Mouse (Mus musculus) hindbrain, embryonic 13.5 days (tissue): Measurements from ENCODE around the gene Rapgef2. TPM values are rescaled to one million over a fixed set of nuclear protein-coding genes. Genes with fewer than 3 reads are reported as not detected.
A peak's percentile ranks its signal among the peaks of the same experiment; 100 is the strongest.

ENCODE experiments used
- ATAC-seq: fragments of 200-750 bp; cut with Nextera tagmentation; 2 replicates; pipeline ENCODE4 v1.8.0; 2017; ENCODE audit warnings: moderate TSS enrichment; ENCODE audit not compliant: low FRiP score
- H3K27ac ChIP-seq: fragments of 300-500 bp; sonication (generic); 2 replicates; pipeline ENCODE4 v1.5.1; 2015; ENCODE audit warnings: inconsistent platforms, mild to moderate bottlenecking, moderate library complexity
- H3K27me3 ChIP-seq: fragments of 300-500 bp; sonication (generic); 2 replicates; pipeline ENCODE4 v1.6.1; 2015; ENCODE audit warnings: mild to moderate bottlenecking, inconsistent platforms
- H3K36me3 ChIP-seq: fragments of 300-500 bp; sonication (generic); 2 replicates; pipeline ENCODE4 v1.6.1; 2015; ENCODE audit warnings: mild to moderate bottlenecking, inconsistent platforms
- H3K4me1 ChIP-seq: fragments of 300-500 bp; sonication (generic); replicated peaks from 2 replicates; pipeline ENCODE4 v1.6.1; 2015; ENCODE audit warnings: inconsistent platforms
- H3K4me2 ChIP-seq: fragments of 300-500 bp; sonication (generic); 2 replicates; pipeline ENCODE4 v1.6.1; 2015; ENCODE audit warnings: inconsistent platforms, mild to moderate bottlenecking, moderate library complexity
- H3K4me3 ChIP-seq: fragments of 300-500 bp; sonication (generic); 2 replicates; pipeline ENCODE4 v1.5.1; 2015; ENCODE audit warnings: mild to moderate bottlenecking, inconsistent platforms
- H3K9ac ChIP-seq: fragments of 300-500 bp; sonication (generic); 2 replicates; pipeline ENCODE4 v1.6.1; 2015; ENCODE audit warnings: mild to moderate bottlenecking, inconsistent platforms
- H3K9me3 ChIP-seq: fragments of 300-500 bp; sonication (generic); 2 replicates; pipeline ENCODE4 v1.6.1; 2016; ENCODE audit warnings: inconsistent platforms
- WGBS: fragments of 180-500 bp; shearing (Covaris S2); methylation state at CpG from one replicate; pipeline ENCODE4 v1.1.7; 2015; 5-methylcytosine and 5-hydroxymethylcytosine counted together
- polyA plus RNA-seq: library from polyadenylated mRNA; unstranded; fragments of >200 nt; fragmentation: Nextera tagmentation; extraction: Ambion mirVana; gene quantifications from 2 replicates; pipeline ENCODE4 v1.2.1, GENCODE M21; 2015

The Rapgef2 gene
- polyA plus RNA-seq, 1 experiment from 2014 or later = 9.5 TPM

GRCm38 (mm10) chr3:79042973-79043372 is 243.3 kb downstream of the Rapgef2 start:
- Histone ChIP-seq H3K9ac (no peak overlapping the region), H3K27me3 (no peaks in the 10 kb centered on the region), H3K36me3 (no peaks in the 10 kb centered on the region), H3K27ac (no peak overlapping the region), H3K4me2 (no peak overlapping the region), H3K9me3 (no peaks in the 10 kb centered on the region), H3K4me3 (no peak overlapping the region), H3K4me1 (no peaks in the 10 kb centered on the region)
- ATAC-seq = no peak
- 85% methylated on average over 3 of the region's 3 CpGs for WGBS

DNA sequence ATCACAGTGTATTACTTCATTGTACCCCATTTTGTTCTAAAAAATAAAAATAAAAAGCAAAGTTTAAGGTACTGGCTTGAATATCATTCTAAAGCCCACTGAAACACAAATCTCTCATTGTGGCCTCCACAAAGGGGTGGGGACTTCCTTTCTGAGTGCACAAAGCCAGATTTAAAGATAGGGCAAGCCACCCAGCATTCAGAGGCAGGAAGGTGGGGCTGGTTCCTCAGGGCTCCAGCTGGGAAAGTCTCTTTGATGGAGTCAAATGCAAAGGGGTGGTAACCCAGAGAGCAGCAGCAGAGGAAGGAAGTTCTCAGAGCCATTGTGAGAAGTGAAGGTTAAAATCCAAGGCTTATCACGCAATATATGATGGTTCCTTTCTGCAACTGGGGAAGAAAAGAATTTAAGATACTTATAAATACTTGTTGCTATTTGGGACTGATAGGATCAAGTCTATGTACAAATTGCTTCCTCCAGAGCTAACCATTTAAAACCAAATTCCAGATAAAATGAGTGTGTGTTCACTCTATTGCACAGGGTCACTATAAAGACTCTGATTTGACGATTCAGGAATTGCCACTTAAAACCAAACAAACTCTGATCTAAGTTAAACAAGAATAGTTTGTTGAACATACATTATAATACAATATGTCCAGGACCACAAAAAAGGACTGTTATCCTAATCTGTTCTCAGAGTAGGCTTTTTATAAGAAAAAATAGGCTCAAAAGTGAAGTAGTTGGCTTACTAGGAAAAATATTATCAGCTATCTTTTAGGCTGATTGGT is 246.5 kb downstream of the Rapgef2 start:
- 53% methylated on average over 2 of the region's 2 CpGs for WGBS
- no peak overlapping the region for H3K4me3 ChIP-seq
- no peaks in the 10 kb centered on the region for H3K4me1 ChIP-seq
- ATAC-seq = no peak
- H3K36me3 ChIP-seq = no peaks in the 10 kb centered on the region
- no peak overlapping the region for H3K9ac ChIP-seq
- H3K27me3 ChIP-seq = no peaks in the 10 kb centered on the region
- H3K4me2 ChIP-seq = no peak overlapping the region
- H3K9me3 ChIP-seq = no peaks in the 10 kb centered on the region
- no peak overlapping the region for H3K27ac ChIP-seq

GRCm38 (mm10) chr3:79039008-79039407 is 247.3 kb downstream of the Rapgef2 start:
- H3K9ac ChIP-seq = no peak overlapping the region
- H3K9me3 ChIP-seq = no peaks in the 10 kb centered on the region
- ATAC-seq = no peak
- WGBS = 59% methylated on average over 2 of the region's 2 CpGs
- no peaks in the 10 kb centered on the region for H3K27me3 ChIP-seq
- no peak overlapping the region for H3K4me3 ChIP-seq
- H3K4me1 ChIP-seq = no peaks in the 10 kb centered on the region
- no peaks in the 10 kb centered on the region for H3K36me3 ChIP-seq
- no peak overlapping the region for H3K4me2 ChIP-seq
- H3K27ac ChIP-seq = no peak overlapping the region

- H3K36me3 ChIP-seq = no peaks in the 10 kb centered on the region
- 93% methylated on average over 2 of the region's 2 CpGs for WGBS
- H3K4me3 ChIP-seq = no peak overlapping the region
- H3K27me3 ChIP-seq = no peaks in the 10 kb centered on the region
- no peak for ATAC-seq
- no peak overlapping the region for H3K27ac ChIP-seq
- H3K9me3 ChIP-seq = no peaks in the 10 kb centered on the region
- H3K4me2 ChIP-seq = no peak overlapping the region
- no peaks in the 10 kb centered on the region for H3K4me1 ChIP-seq
- no peak overlapping the region for H3K9ac ChIP-seq
Observed at GRCm38 (mm10) chr3:79034457-79034856, 251.9 kb downstream of the Rapgef2 start.

DNA sequence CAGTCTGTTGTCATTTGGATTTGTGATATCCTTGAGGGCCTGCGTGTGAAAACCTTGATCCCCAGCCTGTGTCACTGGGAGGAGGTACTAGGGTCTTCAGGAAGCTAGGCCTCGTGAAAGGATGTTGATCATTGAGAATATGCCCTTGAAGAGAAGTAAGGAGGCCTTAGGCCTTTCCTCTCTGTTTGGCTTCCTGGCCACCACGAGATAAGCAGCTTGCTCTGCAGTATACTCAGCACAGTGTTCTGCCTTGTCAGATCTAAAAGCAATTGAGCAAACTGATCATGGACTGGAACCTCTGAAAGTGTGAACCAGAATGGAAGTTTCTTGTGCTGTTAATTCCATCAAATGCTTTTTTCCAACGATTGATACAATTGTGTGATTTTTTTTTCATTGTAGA is 255.5 kb downstream of the Rapgef2 start:
- Histone ChIP-seq H3K36me3 (no peaks in the 10 kb centered on the region), H3K27me3 (no peaks in the 10 kb centered on the region), H3K4me1 (no peaks in the 10 kb centered on the region), H3K9ac (no peak overlapping the region), H3K4me2 (no peak overlapping the region), H3K4me3 (no peak overlapping the region), H3K27ac (no peak overlapping the region), H3K9me3 (no peaks in the 10 kb centered on the region)
- WGBS = 88% methylated on average over 4 of the region's 4 CpGs
- ATAC-seq = no peak

DNA sequence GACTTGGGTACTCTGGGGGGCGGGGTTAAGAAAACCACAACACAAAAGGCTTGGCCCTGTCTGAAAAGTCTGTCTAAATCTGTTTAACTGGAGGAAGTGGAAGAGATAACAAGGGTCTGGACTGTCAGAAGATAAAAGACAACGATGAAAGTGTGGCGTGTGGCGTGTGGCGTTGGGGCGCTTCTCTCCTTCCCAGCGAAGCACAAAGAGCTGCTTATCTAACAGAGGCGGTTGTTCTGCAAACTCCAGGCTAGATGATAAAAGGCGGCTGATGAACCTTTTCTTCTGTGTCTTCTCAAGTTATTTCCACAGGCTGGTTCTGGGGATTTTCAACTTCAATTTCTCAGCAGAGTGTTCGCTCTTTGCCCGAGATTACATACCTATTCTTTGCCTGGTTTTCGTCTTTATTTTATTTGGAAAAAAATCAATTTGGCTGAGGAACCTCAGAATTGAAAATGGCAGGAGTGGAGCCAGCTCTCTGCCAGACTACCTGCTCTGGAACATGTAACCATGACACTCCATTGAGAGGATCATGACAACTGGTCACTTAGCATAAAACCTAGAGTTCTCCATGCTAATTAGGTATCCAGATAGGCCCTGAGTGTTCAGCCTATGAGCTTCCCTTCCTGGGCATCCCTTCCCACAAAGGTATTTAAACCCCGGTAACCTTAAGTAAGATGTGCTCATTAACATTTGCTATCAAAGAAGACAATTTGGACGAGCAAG is 258.0 kb downstream of the Rapgef2 start:
- H3K4me3 ChIP-seq = no peak overlapping the region
- no peaks in the 10 kb centered on the region for H3K36me3 ChIP-seq
- H3K9me3 ChIP-seq = no peaks in the 10 kb centered on the region
- H3K27me3 ChIP-seq = no peaks in the 10 kb centered on the region
- 87% methylated on average over 14 of the region's 14 CpGs for WGBS
- peaks cover 3% of the 10 kb centered on the region for H3K4me1 ChIP-seq
- no peak overlapping the region for H3K27ac ChIP-seq
- H3K9ac ChIP-seq = no peak overlapping the region
- no peak for ATAC-seq
- no peak overlapping the region for H3K4me2 ChIP-seq

DNA sequence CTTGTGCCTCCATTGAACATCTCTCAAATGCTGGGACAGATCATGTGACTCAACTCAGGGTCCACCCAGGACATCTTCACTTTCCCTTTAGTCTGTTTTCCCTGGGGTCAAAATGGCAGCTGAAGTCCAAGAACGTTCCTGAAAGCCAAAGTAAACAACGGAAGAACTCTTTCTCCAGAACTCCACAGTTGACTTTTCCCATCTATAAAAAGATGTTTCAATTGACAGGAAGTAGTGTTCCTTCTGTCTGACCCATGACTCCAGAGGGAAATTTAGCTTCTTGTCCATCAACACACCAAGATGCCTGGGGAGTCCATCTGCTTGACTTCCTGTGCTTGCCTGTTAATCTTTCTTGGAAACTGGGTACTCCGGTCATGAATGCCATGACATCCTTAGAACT is 260.3 kb downstream of the Rapgef2 start:
- Histone ChIP-seq H3K4me1 (peaks cover 8% of the 10 kb centered on the region), H3K4me2 (no peak overlapping the region), H3K4me3 (no peak overlapping the region), H3K27ac (no peak overlapping the region), H3K9ac (no peak overlapping the region), H3K36me3 (no peaks in the 10 kb centered on the region), H3K27me3 (no peaks in the 10 kb centered on the region), H3K9me3 (no peaks in the 10 kb centered on the region)
- ATAC-seq = no peak
- WGBS = 86% methylated on average over 3 of the region's 3 CpGs

- H3K27me3 ChIP-seq = no peaks in the 10 kb centered on the region
- 74% methylated on average over 6 of the region's 6 CpGs for WGBS
- H3K4me2 ChIP-seq = no peak overlapping the region
- no peak overlapping the region for H3K4me3 ChIP-seq
- H3K27ac ChIP-seq = peak overlapping the region; percentile 52; the same call in 1 of the 2 replicates
- H3K9me3 ChIP-seq = no peaks in the 10 kb centered on the region
- peaks cover 8% of the 10 kb centered on the region for H3K4me1 ChIP-seq
- H3K36me3 ChIP-seq = no peaks in the 10 kb centered on the region
- ATAC-seq = no peak
- no peak overlapping the region for H3K9ac ChIP-seq
Observed at GRCm38 (mm10) chr3:79023735-79024328, 262.5 kb downstream of the Rapgef2 start.

- 90% methylated on average over 4 of the region's 4 CpGs for WGBS
- Histone ChIP-seq H3K4me3 (no peak overlapping the region), H3K9ac (no peak overlapping the region), H3K9me3 (no peaks in the 10 kb centered on the region), H3K27ac (no peak overlapping the region), H3K4me2 (no peak overlapping the region), H3K27me3 (no peaks in the 10 kb centered on the region), H3K4me1 (peaks cover 8% of the 10 kb centered on the region), H3K36me3 (no peaks in the 10 kb centered on the region)
- 0 out of 2 replicates have a peak, but pooled peaks have one; percentile 28 for ATAC-seq
Observed at GRCm38 (mm10) chr3:79022690-79023089, 263.6 kb downstream of the Rapgef2 start.

DNA sequence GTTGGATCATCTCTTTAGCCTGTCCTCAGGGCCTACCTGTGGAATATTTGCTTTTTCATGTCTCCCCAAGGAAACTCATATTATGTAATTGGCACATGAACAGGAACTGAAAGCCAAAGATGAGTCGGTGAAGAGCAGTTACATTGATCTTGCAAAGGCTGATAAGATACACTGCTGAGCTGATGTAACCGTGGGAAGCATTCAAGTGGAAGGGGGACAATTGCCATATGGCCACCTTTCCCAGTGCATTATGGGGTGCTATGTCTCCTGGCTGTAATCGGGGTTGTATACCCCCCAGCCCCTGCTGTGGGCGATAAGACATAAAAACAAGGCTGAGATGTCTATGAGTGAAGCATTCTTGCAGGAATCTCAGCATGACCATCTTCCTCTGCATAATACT is 268.9 kb downstream of the Rapgef2 start:
- no peak overlapping the region for H3K27ac ChIP-seq
- H3K4me1 ChIP-seq = 0 out of 2 replicates have a peak, but pooled peaks cover under 1% of the 10 kb centered on the region
- H3K4me2 ChIP-seq = no peak overlapping the region
- H3K27me3 ChIP-seq = no peaks in the 10 kb centered on the region
- WGBS = 92% methylated on average over 4 of the region's 4 CpGs
- no peak overlapping the region for H3K9ac ChIP-seq
- no peaks in the 10 kb centered on the region for H3K9me3 ChIP-seq
- no peaks in the 10 kb centered on the region for H3K36me3 ChIP-seq
- ATAC-seq = no peak
- H3K4me3 ChIP-seq = no peak overlapping the region

- no peak overlapping the region for H3K9ac ChIP-seq
- 89% methylated on average over 9 of the region's 9 CpGs for WGBS
- no peak for ATAC-seq
Observed at GRCm38 (mm10) chr3:79016830-79017229, 269.5 kb downstream of the Rapgef2 start.

DNA sequence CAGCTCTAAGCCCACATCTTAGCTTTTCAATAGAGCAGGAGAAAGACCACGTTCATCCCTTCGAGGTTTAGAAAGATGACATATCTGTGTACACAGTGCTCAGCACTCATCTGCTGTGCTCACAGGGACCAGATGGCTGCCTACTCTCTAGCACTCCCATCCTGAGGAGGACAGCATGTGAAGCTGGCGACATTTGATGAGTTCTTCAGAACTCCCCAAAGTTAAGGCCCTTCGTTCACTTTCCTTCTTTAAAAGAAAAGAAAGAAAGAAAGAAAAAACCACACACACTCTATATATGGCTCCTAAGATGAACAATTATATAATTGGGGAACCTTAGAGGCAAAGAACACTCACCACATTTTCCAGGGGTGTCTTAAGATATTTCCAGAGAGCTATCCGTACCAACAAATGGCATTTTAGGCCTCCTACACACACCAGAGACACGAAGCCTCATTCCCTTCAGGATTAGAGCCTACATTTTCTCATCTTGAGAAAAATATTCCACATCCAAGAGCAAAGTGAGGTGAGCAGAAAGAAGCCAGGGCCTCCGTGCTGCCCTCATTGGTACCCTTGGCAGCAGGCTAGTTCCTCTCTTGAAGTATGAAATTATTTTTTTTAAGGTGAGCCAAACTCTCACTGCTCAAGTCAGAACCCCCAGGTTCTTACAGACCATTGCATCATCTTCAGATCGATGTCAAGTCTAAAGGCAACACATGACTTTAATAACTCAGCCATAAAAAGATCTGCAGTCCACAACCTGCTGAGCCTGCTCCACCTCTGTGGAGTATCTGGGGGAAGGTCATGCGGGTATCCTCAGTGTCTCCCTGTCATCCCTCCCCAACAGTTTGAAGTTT is 270.5 kb downstream of the Rapgef2 start:
- Histone ChIP-seq H3K9ac (no peak overlapping the region), H3K36me3 (no peaks in the 10 kb centered on the region), H3K4me3 (no peak overlapping the region), H3K9me3 (no peaks in the 10 kb centered on the region), H3K27me3 (no peaks in the 10 kb centered on the region), H3K4me1 (no peaks in the 10 kb centered on the region), H3K27ac (no peak overlapping the region), H3K4me2 (no peak overlapping the region)
- no peak for ATAC-seq
- 92% methylated on average over 9 of the region's 9 CpGs for WGBS

More at GRCm38 (mm10) chr3:79016830-79017229, 269.5 kb downstream of the Rapgef2 start:
- Histone ChIP-seq H3K4me3 (no peak overlapping the region), H3K36me3 (no peaks in the 10 kb centered on the region), H3K27ac (no peak overlapping the region), H3K4me2 (no peak overlapping the region), H3K9me3 (no peaks in the 10 kb centered on the region), H3K27me3 (no peaks in the 10 kb centered on the region), H3K4me1 (no peaks in the 10 kb centered on the region)
